In genomic region chr12:111535281-111535680, GRCm38 (mm10) we compare ENCODE assay signal across 10 mouse cellular contexts. TPM values are rescaled to one million over a fixed set of nuclear protein-coding genes. Genes with fewer than 3 reads are reported as not detected.
DNase-seq lines count a peak whose midpoint lies in the region; ATAC-seq and TF ChIP-seq lines count a peak whose summit lies in the region.
"Had no signal": no experiment of that assay in that cellular context is flagged by ENCODE, and none has a peak within 500 bp of the region (broad histone marks: within the 10 kb centered on the region; RNA-seq: fewer than 3 reads in every experiment).

No protein-coding gene starts in this region.

- H3K4me3 ChIP-seq in limb, embryonic 13.5 days = no peak overlapping the region
- H3K4me3 ChIP-seq in limb, embryonic 10.5 days = no peak overlapping the region
- no peak overlapping the region for H3K4me3 ChIP-seq in liver, adult 2 months (ENCODE audit: insufficient read depth, low read depth, low read length)
- H3K4me3 ChIP-seq: forebrain, embryonic 13.5 days had no signal

- TF ChIP-seq POLR2A in liver, adult 2 months (IDR thresholded peaks at IDR 0.05; ENCODE audit: extremely low read depth, insufficient read depth, low read length) = no peak

- peaks cover 13% of the 10 kb centered on the region; the same call in 1 of the 2 replicates for H3K79me2 ChIP-seq in liver, adult 2 months (ENCODE audit: control insufficient read depth, insufficient read depth, low read length)

- no peak overlapping the region for H3K27ac ChIP-seq in limb, embryonic 13.5 days
- H3K27ac ChIP-seq in limb, embryonic 10.5 days = no peak overlapping the region
- peak overlapping the region; percentile 97 for H3K27ac ChIP-seq in liver, adult 2 months (replicated peaks; ENCODE audit: insufficient read depth, low read depth, low read length)
- H3K27ac ChIP-seq: forebrain, embryonic 13.5 days; hindbrain, embryonic 14.5 days had no signal

- TF ChIP-seq CTCF in liver, adult 2 months (IDR thresholded peaks at IDR 0.05; ENCODE audit: low read depth, low read length) = no peak

- H3K4me1 ChIP-seq in limb, embryonic 13.5 days = peaks cover 26% of the 10 kb centered on the region
- H3K4me1 ChIP-seq in limb, embryonic 10.5 days = peaks cover 18% of the 10 kb centered on the region
- peaks cover 24% of the 10 kb centered on the region for H3K4me1 ChIP-seq in liver, adult 2 months (ENCODE audit: control insufficient read depth, insufficient read depth, low read length)

- H3K27me3 ChIP-seq in limb, embryonic 13.5 days = no peaks in the 10 kb centered on the region
- H3K27me3 ChIP-seq in limb, embryonic 10.5 days (ENCODE audit: low read depth, poor library complexity, severe bottlenecking) = no peaks in the 10 kb centered on the region
- H3K27me3 ChIP-seq in liver, adult 2 months (ENCODE audit: control insufficient read depth, insufficient read depth, low read length) = no peaks in the 10 kb centered on the region
- H3K27me3 ChIP-seq: forebrain, embryonic 13.5 days had no signal

- no peak for DNase-seq in limb, embryonic 10.5 days (ENCODE audit: low spot score)
- peak; percentile 80 for DNase-seq in c-Kit-positive CD71-positive TER-119-positive erythroid progenitor cells, embryonic 14.5 days (ENCODE audit: low spot score)
- DNase-seq in liver, adult 2 months (ENCODE audit: extremely low read depth, low read depth, low spot score) = peak; percentile 79
- DNase-seq in spleen, postnatal 36 days (ENCODE audit: low spot score in 2 of 2) = peak; percentile 42 to 64
- DNase-seq in cerebellum, adult 11 months = no peak
- DNase-seq in cerebellum, adult 8-10 months = no peak
- DNase-seq: cerebellum, adult 2 months had no signal

- H3K9me3 ChIP-seq in limb, embryonic 13.5 days = no peaks in the 10 kb centered on the region
- no peaks in the 10 kb centered on the region for H3K9me3 ChIP-seq in limb, embryonic 10.5 days (replicated peaks)
- H3K9me3 ChIP-seq: forebrain, embryonic 13.5 days had no signal

- H3K9ac ChIP-seq in limb, embryonic 13.5 days = 0 out of 2 replicates have a peak overlapping the region, but pooled peaks have one; percentile 8
- no peak overlapping the region for H3K9ac ChIP-seq in liver, adult 2 months (ENCODE audit: low read depth, low read length)
- H3K9ac ChIP-seq: forebrain, embryonic 13.5 days; hindbrain, embryonic 14.5 days had no signal

- no peak overlapping the region for H3K4me2 ChIP-seq in limb, embryonic 13.5 days (replicated peaks)
- H3K4me2 ChIP-seq: forebrain, embryonic 13.5 days; hindbrain, embryonic 14.5 days had no signal

- WGBS in limb, embryonic 13.5 days = 56% methylated on average over 6 of the region's 6 CpGs
- WGBS in limb, embryonic 10.5 days = 58% methylated on average over 6 of the region's 6 CpGs
- WGBS in liver, adult 2 months = 18% methylated on average over 6 of the region's 6 CpGs

- peaks cover 11% of the 10 kb centered on the region for H3K36me3 ChIP-seq in limb, embryonic 13.5 days
- H3K36me3 ChIP-seq in limb, embryonic 10.5 days = peaks cover 19% of the 10 kb centered on the region
- H3K36me3 ChIP-seq in liver, adult 2 months (ENCODE audit: control insufficient read depth, insufficient read depth, low read length) = peaks cover 12% of the 10 kb centered on the region

- no peak for ATAC-seq in limb, embryonic 13.5 days (ENCODE audit: low FRiP score, low read depth)
- ATAC-seq: forebrain, embryonic 13.5 days had no signal

RNA-seq across cellular contexts. Expression of gene Eif5, which starts 2.5 kb away (rescaled TPM):
- 597 and 611 TPM in 2 replicates for polyA plus RNA-seq in limb, embryonic 13.5 days (2015; fragmentation: Nextera tagmentation; extraction: Ambion mirVana)
- polyA plus RNA-seq in limb, embryonic 10.5 days (2016; fragmentation: Nextera tagmentation; extraction: Ambion mirVana) = 669 and 688 TPM in 2 replicates
- total RNA-seq in liver, adult 2 months (2014; rRNA removed) = 94.2 and 121 TPM in 2 replicates
- polyA plus RNA-seq in liver, adult 2 months (2012; rRNA removed) = 93.7 and 96.3 TPM in 2 replicates

RNA-seq across cellular contexts. Expression of gene Mark3, which starts 39.0 kb away (rescaled TPM):
- 40.3 and 43.8 TPM in 2 replicates for polyA plus RNA-seq in limb, embryonic 13.5 days (2015; fragmentation: Nextera tagmentation; extraction: Ambion mirVana)
- 47.4 and 50.6 TPM in 2 replicates for polyA plus RNA-seq in limb, embryonic 10.5 days (2016; fragmentation: Nextera tagmentation; extraction: Ambion mirVana)
- total RNA-seq in liver, adult 2 months (2014; rRNA removed) = 26.4 and 30.9 TPM in 2 replicates
- polyA plus RNA-seq in liver, adult 2 months (2012; rRNA removed) = 14.3 and 15.9 TPM in 2 replicates

RNA-seq across cellular contexts. Expression of gene Gm266, which starts 49.7 kb away (rescaled TPM):
- 9.0 and 9.1 TPM in 2 replicates for polyA plus RNA-seq in limb, embryonic 13.5 days (2015; fragmentation: Nextera tagmentation; extraction: Ambion mirVana)
- polyA plus RNA-seq in limb, embryonic 10.5 days (2016; fragmentation: Nextera tagmentation; extraction: Ambion mirVana) = 11.4 and 13.7 TPM in 2 replicates
- not detected in 2 replicates for total RNA-seq in liver, adult 2 months (2014; rRNA removed)
- polyA plus RNA-seq in liver, adult 2 months (2012; rRNA removed) = not detected in 2 replicates

Comparison
In these comparisons a context has a peak if more than half of its experiments do, and no peak if none do; other contexts are left out.
1. DNase-seq: peak in c-Kit-positive CD71-positive TER-119-positive erythroid progenitor cells, embryonic 14.5 days (single experiment), liver, adult 2 months (single experiment) and spleen, postnatal 36 days (2 of 2); none in limb, embryonic 10.5 days (single experiment), cerebellum, adult 11 months (single experiment) and cerebellum, adult 8-10 months (single experiment).